Mouse (Mus musculus) CH12.LX (cell line): ENCODE measurements around the gene Fam89a.

ENCODE experiments used
- CTCF ChIP-seq, 2 experiments: IDR thresholded peaks in 1 of 2; conservative IDR thresholded peaks in 1 of 2; 2 replicates each; pipeline ENCODE4 v1.5.1; 2011 to 2012; ENCODE audit warnings: low read depth in 2 of 2, low read length in 2 of 2, improper control_type of control experiment in 1 of 2, inconsistent platforms in 1 of 2, mild to moderate bottlenecking in 1 of 2, moderate library complexity in 1 of 2
- E2F4 ChIP-seq: IDR thresholded peaks from 2 replicates; pipeline ENCODE4 v1.6.1; 2011; ENCODE audit warnings: low read depth, low read length, improper control_type of control experiment; ENCODE audit not compliant: insufficient replicate concordance
- EP300 ChIP-seq: IDR thresholded peaks from 2 replicates; pipeline ENCODE4 v1.6.1; 2011; ENCODE audit warnings: low read length, improper control_type of control experiment
- ETS1 ChIP-seq: conservative IDR thresholded peaks from 2 replicates; pipeline ENCODE4 v1.6.1; 2012; ENCODE audit warnings: low read depth, mild to moderate bottlenecking, inconsistent platforms, low read length, improper control_type of control experiment, moderate library complexity
- JUN ChIP-seq: IDR thresholded peaks from 2 replicates; pipeline ENCODE4 v1.6.1; 2011; ENCODE audit warnings: low read depth, mild to moderate bottlenecking, low read length, improper control_type of control experiment, moderate library complexity; ENCODE audit not compliant: insufficient read depth
- NRF1 ChIP-seq: IDR thresholded peaks from 2 replicates; pipeline ENCODE4 v1.6.1; 2014; ENCODE audit warnings: low read depth, mild to moderate bottlenecking, inconsistent platforms, low read length, improper control_type of control experiment, moderate library complexity
- POLR2A ChIP-seq: IDR thresholded peaks from 2 replicates; pipeline ENCODE4 v1.6.1; 2011; ENCODE audit warnings: low read depth, mild to moderate bottlenecking, improper control_type of control experiment, low read length
- ZC3H11A ChIP-seq: IDR thresholded peaks from 2 replicates; pipeline ENCODE4 v1.6.1; 2012; ENCODE audit warnings: low read depth, mild to moderate bottlenecking, inconsistent platforms, low read length, improper control_type of control experiment
- ZNF384 ChIP-seq: IDR thresholded peaks from 2 replicates; pipeline ENCODE4 v1.6.1; 2012; ENCODE audit warnings: low read depth, low read length, improper control_type of control experiment, inconsistent platforms

- TF ChIP-seq EP300 (no peak), E2F4 (no peak), ZC3H11A (no peak), JUN (no peak), NRF1 (no peak), CTCF (conservative IDR thresholded peaks at IDR 0.05 in 1 of 2, IDR thresholded peaks at IDR 0.05 in 1 of 2; ENCODE audit: low read depth in 2 of 2, low read length in 2 of 2) (no peak), ETS1 (no peak), ZNF384 (no peak), POLR2A (no peak)
Measured at GRCm38 (mm10) chr8:124691706-124692105, 59.9 kb downstream of the Fam89a start.
